Mouse (Mus musculus) heart, embryonic 10.5 days (tissue): ENCODE results near the gene Dhcr7. TPM values are rescaled to one million over a fixed set of nuclear protein-coding genes. Genes with fewer than 3 reads are reported as not detected.

Experiments
- DNase-seq: peaks from one replicate; pipeline ENCODE4 v3.0.0-alpha.2; 2017; ENCODE audit warnings: low spot score
- H3K27ac ChIP-seq: fragments of 300-500 bp; sonication (generic); 2 replicates; pipeline ENCODE4 v1.5.1; 2016; ENCODE audit warnings: mild to moderate bottlenecking
- H3K27me3 ChIP-seq: fragments of 300-500 bp; sonication (generic); 2 replicates; pipeline ENCODE4 v1.6.1; 2016; ENCODE audit warnings: mild to moderate bottlenecking; ENCODE audit not compliant: poor library complexity, insufficient read depth, severe bottlenecking
- H3K36me3 ChIP-seq: fragments of 300-500 bp; sonication (generic); 2 replicates; pipeline ENCODE4 v1.6.1; 2016; ENCODE audit warnings: mild to moderate bottlenecking, moderate library complexity
- H3K4me1 ChIP-seq: fragments of 300-500 bp; sonication (generic); 2 replicates; pipeline ENCODE4 v1.6.1; 2016; ENCODE audit warnings: mild to moderate bottlenecking
- H3K4me3 ChIP-seq: fragments of 300-500 bp; sonication (generic); 2 replicates; pipeline ENCODE4 v1.5.1; 2016; ENCODE audit warnings: mild to moderate bottlenecking, moderate library complexity
- H3K9me3 ChIP-seq: fragments of 300-500 bp; sonication (generic); 2 replicates; pipeline ENCODE4 v1.6.1; 2016; ENCODE audit warnings: mild to moderate bottlenecking, moderate library complexity
- WGBS: fragments of 180-500 bp; shearing (Covaris S2); methylation state at CpG from one replicate; pipeline ENCODE4 v1.1.7; 2016; 5-methylcytosine and 5-hydroxymethylcytosine counted together
- microRNA-seq: library from miRNA; unstranded; fragments of <30 nt; microRNA quantifications from one replicate; pipeline ENCODE4, GENCODE M21; 2017
- polyA plus RNA-seq: library from polyadenylated mRNA; unstranded; fragments of >200 nt; fragmentation: Nextera tagmentation; extraction: Ambion mirVana; gene quantifications from 2 replicates; pipeline ENCODE4 v1.2.1, GENCODE M21; 2016

The Dhcr7 gene
- polyA plus RNA-seq, 1 experiment from 2014 or later: 47.7 TPM

DNA sequence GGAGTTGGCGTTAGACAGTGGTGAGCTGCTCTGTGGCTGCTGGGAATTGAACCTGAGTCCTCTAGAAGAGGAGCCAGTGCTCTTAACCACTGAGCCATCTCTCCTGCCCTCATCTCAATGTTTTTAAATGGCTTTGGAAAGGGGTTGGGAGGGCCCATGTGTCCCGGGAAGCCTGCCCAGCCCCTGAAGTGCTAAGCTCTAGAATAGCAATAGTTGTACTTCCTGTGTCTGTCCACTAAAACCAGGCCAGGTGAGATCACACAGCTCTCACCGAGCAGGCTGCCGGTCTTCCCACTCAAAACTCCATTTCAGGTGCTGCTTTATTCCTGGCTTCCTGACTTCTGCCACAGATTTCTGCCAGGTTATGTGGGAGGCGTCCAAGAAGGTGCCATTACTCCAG is 17.2 kb downstream of the Dhcr7 start:
- WGBS: 92% methylated on average over 5 of the region's 5 CpGs
- DNase-seq: no peak
- H3K4me3 ChIP-seq: no peak overlapping the region

DNA sequence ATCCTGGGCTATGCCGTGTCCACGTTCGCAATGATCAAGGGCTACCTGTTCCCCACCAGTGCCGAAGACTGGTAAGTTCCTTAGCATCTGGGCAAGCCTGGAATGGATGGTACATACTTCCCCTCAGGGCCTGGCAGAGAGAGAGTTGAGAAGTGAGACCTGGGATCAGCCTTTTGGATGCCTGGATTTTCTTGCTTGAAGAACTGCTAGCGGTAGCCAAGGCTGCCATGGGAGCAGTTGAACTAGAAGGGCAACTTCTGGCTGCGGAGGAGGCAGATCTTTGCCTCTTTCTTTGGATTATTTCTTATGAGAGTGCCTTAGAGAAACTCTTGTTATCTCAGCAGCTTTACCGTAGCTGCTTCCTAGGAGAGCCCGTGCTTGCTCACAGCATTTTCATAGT is 18.4 kb downstream of the Dhcr7 start:
- Histone ChIP-seq H3K4me3 (no peak overlapping the region), H3K9me3 (no peaks in the 10 kb centered on the region), H3K27ac (no peak overlapping the region), H3K36me3 (peaks cover 97% of the 10 kb centered on the region), H3K27me3 (no peaks in the 10 kb centered on the region), H3K4me1 (no peaks in the 10 kb centered on the region)
- WGBS: 94% methylated on average over 8 of the region's 8 CpGs
- DNase-seq: no peak

More for the DNA sequence above, 17.2 kb downstream of the Dhcr7 start:
- Histone ChIP-seq H3K27me3 (no peaks in the 10 kb centered on the region), H3K36me3 (peaks cover 85% of the 10 kb centered on the region), H3K9me3 (no peaks in the 10 kb centered on the region), H3K27ac (no peak overlapping the region), H3K4me1 (peaks cover under 1% of the 10 kb centered on the region; the same call in 1 of the 2 replicates)

DNA sequence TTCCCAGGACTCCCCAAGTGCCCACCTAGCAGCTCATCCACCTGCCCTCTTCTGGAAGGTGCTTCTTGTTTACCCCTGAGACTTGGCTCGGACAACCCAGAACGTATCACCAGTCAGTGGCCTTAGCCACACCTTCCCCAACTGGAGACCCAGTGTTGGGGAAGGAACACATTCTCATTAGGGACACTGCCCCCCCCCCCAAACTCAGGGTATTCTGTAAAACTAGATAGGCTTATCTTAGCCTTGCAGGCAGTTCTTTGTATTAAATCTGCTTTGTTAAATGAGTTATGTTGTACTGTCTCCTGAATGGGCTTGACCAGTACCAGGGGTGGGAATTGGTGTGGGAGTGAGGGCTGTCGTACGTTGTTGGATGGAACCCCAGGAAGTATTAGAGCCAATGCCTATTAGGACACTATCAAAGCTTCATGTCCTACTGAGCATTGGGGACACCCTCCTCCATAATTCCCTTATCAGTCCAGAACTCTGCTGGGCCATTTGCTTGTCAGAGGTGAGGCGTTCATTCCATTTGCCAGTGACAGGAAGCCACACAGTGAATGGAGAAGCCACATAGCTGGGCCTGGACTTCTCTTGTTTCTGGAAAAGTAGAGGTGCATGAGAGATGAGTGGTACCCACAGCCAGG is 25.3 kb downstream of the Dhcr7 start:
- H3K9me3 ChIP-seq: no peaks in the 10 kb centered on the region
- no peak for DNase-seq
- H3K4me1 ChIP-seq: no peaks in the 10 kb centered on the region
- no peak overlapping the region for H3K27ac ChIP-seq
- no peaks in the 10 kb centered on the region for H3K27me3 ChIP-seq
- 68% methylated on average over 5 of the region's 5 CpGs for WGBS
- no peak overlapping the region for H3K4me3 ChIP-seq
- peaks cover 59% of the 10 kb centered on the region for H3K36me3 ChIP-seq

DNA sequence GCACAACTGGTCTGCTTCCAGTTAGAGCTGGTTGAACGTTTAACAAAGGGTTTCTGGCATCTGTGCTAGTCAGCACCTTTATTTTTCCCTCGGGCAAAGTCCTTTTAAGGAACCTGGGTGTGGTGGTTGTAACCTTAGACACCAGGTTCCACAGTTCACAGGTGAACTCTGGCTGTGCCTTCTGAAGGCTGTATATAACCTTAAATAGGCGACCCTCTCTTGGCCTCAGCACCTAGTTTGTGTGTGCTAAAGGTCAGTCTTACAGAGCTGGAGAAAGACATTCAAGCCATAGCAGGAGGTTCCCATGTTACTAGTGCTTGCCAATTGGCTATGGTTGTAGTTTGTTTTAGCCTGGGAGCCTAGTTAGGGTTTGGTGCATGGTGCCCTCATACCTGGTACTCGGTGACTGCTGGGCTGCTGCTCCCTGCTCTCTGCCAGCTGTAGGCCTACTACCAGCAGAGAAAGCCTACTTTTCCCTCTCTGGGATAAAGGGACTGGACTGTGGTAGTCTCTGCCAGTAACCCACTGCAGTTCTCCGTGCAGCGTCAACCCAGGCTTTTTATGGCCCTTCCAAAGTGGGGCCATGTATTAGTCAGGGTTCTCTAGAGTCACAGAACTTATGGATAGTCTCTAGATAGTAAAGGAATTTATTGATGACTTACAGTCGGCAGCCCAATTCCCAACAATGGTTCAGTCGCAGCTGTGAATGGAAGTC is 26.0 kb downstream of the Dhcr7 start:
- Histone ChIP-seq H3K27me3 (no peaks in the 10 kb centered on the region), H3K4me3 (no peak overlapping the region), H3K27ac (no peak overlapping the region), H3K4me1 (no peaks in the 10 kb centered on the region), H3K36me3 (peaks cover 52% of the 10 kb centered on the region), H3K9me3 (no peaks in the 10 kb centered on the region)
- 85% methylated on average over 7 of the region's 8 CpGs for WGBS
- DNase-seq: no peak

DNA sequence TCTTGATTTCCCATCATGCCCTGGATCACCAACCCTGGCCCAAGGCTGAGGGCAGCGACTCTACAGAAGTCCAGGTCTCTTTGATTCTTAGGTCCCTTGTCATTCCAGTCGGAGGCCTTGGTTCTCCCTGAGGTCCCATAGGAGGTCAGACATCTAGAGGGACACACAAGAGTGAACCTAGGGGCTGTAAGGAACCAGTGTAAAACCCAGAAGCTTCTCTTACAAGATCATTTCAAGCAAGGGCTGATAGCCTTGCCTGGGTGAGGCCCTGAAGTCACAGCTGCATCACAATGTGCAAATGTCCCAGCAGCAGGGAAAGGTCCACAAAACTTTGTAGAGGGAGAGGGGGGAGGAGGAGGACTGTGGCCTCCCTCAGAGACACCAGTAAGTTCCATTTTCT is 43.6 kb downstream of the Dhcr7 start, which contains the start of gene Gm498:
Gene Gm498 (plus strand): TSS at position 301 of the 400 bp plus-strand sequence.
- Histone ChIP-seq H3K27ac (no peak within 1 kb of the TSS), H3K4me1 (no peaks in the 10 kb centered on the region), H3K27me3 (no peaks in the 10 kb centered on the region), H3K36me3 (no peaks in the 10 kb centered on the region), H3K9me3 (no peaks in the 10 kb centered on the region), H3K4me3 (no peak within 1 kb of the TSS)
- DNase-seq: no peak
- WGBS: 75% methylated on average over 2 of the region's 2 CpGs

GRCm38 (mm10) chr7:143868874-143869273 is 45.9 kb downstream of the Dhcr7 start:
- no peaks in the 10 kb centered on the region for H3K4me1 ChIP-seq
- DNase-seq: no peak
- H3K36me3 ChIP-seq: no peaks in the 10 kb centered on the region
- WGBS: 76% methylated on average over 4 of the region's 4 CpGs
- H3K27me3 ChIP-seq: no peaks in the 10 kb centered on the region
- H3K4me3 ChIP-seq: no peak overlapping the region
- H3K9me3 ChIP-seq: no peaks in the 10 kb centered on the region
- no peak overlapping the region for H3K27ac ChIP-seq

GRCm38 (mm10) chr7:143883717-143884116 is 60.8 kb downstream of the Dhcr7 start:
- H3K9me3 ChIP-seq: no peaks in the 10 kb centered on the region
- H3K27me3 ChIP-seq: peaks cover 8% of the 10 kb centered on the region; the same call in 1 of the 2 replicates
- 0 out of 2 replicates have a peak, but pooled peaks cover 10% of the 10 kb centered on the region for H3K4me1 ChIP-seq
- no peak overlapping the region for H3K4me3 ChIP-seq
- no peak for DNase-seq
- no peaks in the 10 kb centered on the region for H3K36me3 ChIP-seq
- no peak overlapping the region for H3K27ac ChIP-seq
- WGBS: 51% methylated on average over 6 of the region's 6 CpGs

- DNase-seq: no peak
- 65% methylated on average over 2 of the region's 2 CpGs for WGBS
- H3K9me3 ChIP-seq: no peaks in the 10 kb centered on the region
Observed at GRCm38 (mm10) chr7:143891146-143891545, 68.2 kb downstream of the Dhcr7 start.

GRCm38 (mm10) chr7:143892361-143892760 is 69.4 kb downstream of the Dhcr7 start:
- Histone ChIP-seq H3K27me3 (peaks cover 11% of the 10 kb centered on the region; the same call in 1 of the 2 replicates), H3K4me3 (no peak overlapping the region), H3K4me1 (no peaks in the 10 kb centered on the region), H3K9me3 (no peaks in the 10 kb centered on the region), H3K27ac (no peak overlapping the region), H3K36me3 (no peaks in the 10 kb centered on the region)
- DNase-seq: no peak
- WGBS: 63% methylated on average over 2 of the region's 2 CpGs

More at GRCm38 (mm10) chr7:143891146-143891545, 68.2 kb downstream of the Dhcr7 start:
- no peaks in the 10 kb centered on the region for H3K4me1 ChIP-seq
- H3K27ac ChIP-seq: no peak overlapping the region
- no peak overlapping the region for H3K4me3 ChIP-seq
- peaks cover 11% of the 10 kb centered on the region; the same call in 1 of the 2 replicates for H3K27me3 ChIP-seq
- no peaks in the 10 kb centered on the region for H3K36me3 ChIP-seq

Small RNAs within 50 kb of the gene (microRNA-seq; reads per million reads assigned to microRNA genes)
- not detected for gene Gm22064

Other genes starting within 250 kb of the Dhcr7 start
- gene Cars, start 223.1 kb upstream of the Dhcr7 start, polyA plus RNA-seq: 41.7 and 58.0 TPM in 2 replicates
- gene Tnfrsf26, start 194.4 kb upstream of the Dhcr7 start, polyA plus RNA-seq: 0.49 and 0.73 TPM in 2 replicates
- 2.6 and 2.9 TPM in 2 replicates for gene Tnfrsf22, start 173.5 kb upstream of the Dhcr7 start, polyA plus RNA-seq
- 1.2 TPM in 2 replicates for gene Tnfrsf23, start 137.3 kb upstream of the Dhcr7 start, polyA plus RNA-seq
- gene Osbpl5, start 66.2 kb upstream of the Dhcr7 start, polyA plus RNA-seq: 19.0 and 29.2 TPM in 2 replicates
- 0.15 TPM in 1 of 2 replicates, not detected in the other for gene Mrgprg, start 56.2 kb upstream of the Dhcr7 start, polyA plus RNA-seq
- 1.9 and 2.2 TPM in 2 replicates for gene Mrgpre, start 38.6 kb upstream of the Dhcr7 start, polyA plus RNA-seq
- 8.2 and 9.0 TPM in 2 replicates for gene Nadsyn1, start 296 bp upstream of the Dhcr7 start, polyA plus RNA-seq
- not detected in 2 replicates for gene Gm498, start 43.7 kb downstream of the Dhcr7 start, polyA plus RNA-seq
- 0.21 and 0.31 TPM in 2 replicates for gene Shank2, start 178.8 kb downstream of the Dhcr7 start, polyA plus RNA-seq